Mouse (Mus musculus): Measurements from ENCODE around the gene Col3a1.

The Col3a1 gene

DNA sequence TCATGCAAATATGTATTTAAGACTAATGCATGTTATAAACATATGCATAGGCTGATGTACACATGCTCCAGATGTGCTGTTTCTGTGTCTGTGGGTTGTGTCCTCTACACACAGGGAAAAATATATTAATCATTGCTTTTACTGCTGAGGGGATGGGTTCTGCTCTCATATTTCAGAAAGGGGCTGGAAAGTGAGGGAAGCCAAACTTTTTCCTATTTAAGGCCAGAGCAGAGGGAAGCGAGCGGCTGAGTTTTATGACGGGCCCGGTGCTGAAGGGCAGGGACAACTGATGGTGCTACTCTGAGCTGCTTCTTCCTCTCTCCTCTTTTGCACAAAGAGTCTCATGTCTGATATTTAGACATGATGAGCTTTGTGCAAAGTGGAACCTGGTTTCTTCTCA is at the start of gene Col3a1:
Gene Col3a1 (plus strand): TSS at position 151 of the 400 bp plus-strand sequence.
- DNase-seq (ENCODE audit: low spot score in 2 of 2), result no peak

- no peak for DNase-seq (ENCODE audit: low spot score in 2 of 2)
Measured at GRCm38 (mm10) chr1:45269421-45269820, 41.9 kb upstream of the Col3a1 start.

GRCm38 (mm10) chr1:45276006-45276539 is 35.3 kb upstream of the Col3a1 start:
- no peak for DNase-seq (ENCODE audit: low spot score in 2 of 2)

DNA sequence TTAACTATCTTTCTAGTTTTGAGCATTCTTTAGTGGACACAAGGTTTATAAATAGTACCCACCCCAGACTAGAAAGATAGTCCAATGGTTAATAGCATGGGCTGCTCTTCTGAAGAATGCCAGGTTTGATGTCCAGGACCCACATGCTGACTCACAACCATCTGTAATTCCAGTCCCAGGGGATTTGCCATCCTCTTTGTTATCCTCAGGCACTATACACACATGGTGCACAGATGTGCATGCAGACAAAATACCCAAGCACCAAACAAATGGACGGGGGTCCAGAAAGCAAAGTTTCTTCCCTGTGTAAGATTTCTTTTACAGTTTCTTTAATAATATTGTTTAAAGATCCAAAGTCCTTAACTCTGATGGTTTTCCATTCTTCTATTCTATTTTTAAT is 23.4 kb upstream of the Col3a1 start:
- DNase-seq (ENCODE audit: low spot score in 2 of 2), result no peak

DNA sequence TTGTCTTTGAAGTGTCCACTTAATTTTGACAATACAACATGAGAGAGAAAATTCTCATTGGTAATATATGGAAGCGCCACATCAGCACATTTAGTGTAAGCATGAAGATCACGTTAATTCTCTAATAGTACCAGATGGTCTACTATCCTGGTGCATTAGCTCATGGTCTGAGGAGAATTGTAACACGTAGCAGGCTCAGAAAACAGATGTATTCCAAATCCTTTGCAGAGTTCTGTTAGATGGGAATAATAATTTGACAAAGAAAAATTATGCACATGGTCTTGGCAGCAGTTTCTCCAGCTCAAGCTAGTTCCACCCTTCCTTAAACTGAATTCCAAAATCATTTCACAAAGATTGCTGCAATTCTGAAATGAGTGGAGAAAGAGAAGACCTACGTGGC is 21.3 kb upstream of the Col3a1 start:
- DNase-seq (ENCODE audit: low spot score in 2 of 2), result no peak

- DNase-seq (ENCODE audit: low spot score in 2 of 2), result no peak
Measured at GRCm38 (mm10) chr1:45299394-45300119, 11.8 kb upstream of the Col3a1 start.

GRCm38 (mm10) chr1:45304273-45304672 is 7.1 kb upstream of the Col3a1 start:
- DNase-seq (ENCODE audit: low spot score in 2 of 2), result no peak

- no peak for DNase-seq (ENCODE audit: low spot score in 2 of 2)
Measured at GRCm38 (mm10) chr1:45309015-45309414, 2.3 kb upstream of the Col3a1 start.

DNA sequence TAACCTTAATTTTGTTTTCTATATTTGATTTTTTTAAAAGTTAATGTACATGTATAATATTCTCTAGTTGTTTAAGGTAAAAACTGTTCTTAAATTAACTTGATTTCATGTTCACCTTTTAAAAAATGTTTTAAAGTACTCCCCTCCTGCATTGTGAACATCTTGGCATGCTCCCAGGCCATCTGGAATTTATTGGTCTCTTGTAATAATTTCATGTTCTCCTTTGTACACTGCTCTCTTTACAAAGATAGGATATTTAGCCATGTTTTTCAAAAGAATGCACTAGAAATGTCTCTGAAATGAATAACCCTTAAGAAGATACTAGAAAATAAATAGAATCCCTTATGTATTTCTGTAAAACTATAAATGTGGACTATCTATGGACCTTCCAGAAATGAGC is 624 bp downstream of the Col3a1 start:
- no peak for DNase-seq (ENCODE audit: low spot score in 2 of 2)

DNA sequence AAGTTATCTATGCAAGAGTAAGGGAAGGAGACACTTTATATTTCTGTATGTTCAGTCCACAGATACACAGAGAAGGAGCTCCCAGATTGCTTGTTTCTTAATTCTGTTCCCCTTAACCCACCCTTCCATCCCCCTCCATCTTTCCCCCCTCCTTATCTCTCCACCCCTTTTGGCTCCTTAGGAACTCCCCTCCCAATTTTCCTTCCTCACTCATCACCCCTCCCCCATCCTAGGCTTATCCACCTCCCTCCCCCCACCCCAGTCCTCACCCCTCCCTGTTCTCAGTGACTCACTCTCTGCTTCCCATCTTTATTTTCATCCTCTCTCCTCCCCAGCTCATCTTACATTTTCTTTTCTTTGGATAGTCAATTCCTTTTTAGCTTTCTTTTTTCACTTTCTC is 1.5 kb downstream of the Col3a1 start:
- no peak for DNase-seq (ENCODE audit: low spot score in 2 of 2)

DNA sequence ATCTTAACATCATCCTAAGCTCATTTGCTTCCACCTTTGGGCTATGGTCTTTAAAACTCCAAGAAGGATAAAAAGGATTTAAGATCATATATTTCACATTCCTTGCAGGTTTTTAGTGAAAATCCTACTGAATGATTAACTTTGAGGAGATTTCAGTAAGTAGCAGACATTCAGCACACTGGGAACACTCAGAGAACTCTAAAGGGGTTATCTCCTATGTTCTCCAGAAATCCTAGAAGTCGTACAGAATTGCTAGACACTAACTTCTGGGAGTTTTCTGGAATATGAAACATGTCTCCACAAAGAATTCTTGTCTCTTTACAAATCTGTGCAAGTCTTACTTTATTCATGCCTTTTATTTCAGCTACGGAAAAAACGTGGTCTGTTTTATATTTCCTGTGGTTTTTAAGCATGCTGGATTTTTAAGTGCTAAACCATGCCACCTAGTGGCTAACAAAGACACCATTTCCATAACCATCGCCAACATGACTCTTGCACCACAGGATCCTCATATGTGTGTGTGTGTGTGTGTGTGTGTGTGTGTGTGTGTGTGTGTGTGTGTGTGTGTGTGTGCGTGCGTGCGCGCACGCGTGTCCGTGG is 2.5 kb downstream of the Col3a1 start:
- no peak for DNase-seq (ENCODE audit: low spot score in 2 of 2)

GRCm38 (mm10) chr1:45315767-45316528 is 4.6 kb downstream of the Col3a1 start:
- DNase-seq (ENCODE audit: low spot score in 2 of 2), result no peak

DNA sequence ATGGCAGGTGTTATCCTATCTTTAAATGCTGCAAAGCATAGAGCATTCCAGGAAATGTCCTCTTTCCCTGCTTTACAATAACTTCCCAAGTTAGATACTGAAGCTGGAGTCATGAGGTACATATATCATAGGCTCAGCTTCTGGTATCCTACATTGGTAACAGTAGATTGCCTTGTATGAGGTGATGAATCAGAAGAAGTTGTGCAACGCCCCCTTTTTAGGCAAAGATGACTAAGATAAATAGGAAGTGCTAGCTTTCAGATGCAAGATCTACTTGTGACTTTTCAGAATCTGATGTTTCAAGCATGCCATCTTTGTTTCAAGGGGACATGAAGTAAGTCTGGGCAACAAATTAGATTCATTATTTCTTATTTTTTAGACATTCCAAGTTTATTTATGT is 6.9 kb downstream of the Col3a1 start:
- DNase-seq (ENCODE audit: low spot score in 2 of 2), result no peak

DNA sequence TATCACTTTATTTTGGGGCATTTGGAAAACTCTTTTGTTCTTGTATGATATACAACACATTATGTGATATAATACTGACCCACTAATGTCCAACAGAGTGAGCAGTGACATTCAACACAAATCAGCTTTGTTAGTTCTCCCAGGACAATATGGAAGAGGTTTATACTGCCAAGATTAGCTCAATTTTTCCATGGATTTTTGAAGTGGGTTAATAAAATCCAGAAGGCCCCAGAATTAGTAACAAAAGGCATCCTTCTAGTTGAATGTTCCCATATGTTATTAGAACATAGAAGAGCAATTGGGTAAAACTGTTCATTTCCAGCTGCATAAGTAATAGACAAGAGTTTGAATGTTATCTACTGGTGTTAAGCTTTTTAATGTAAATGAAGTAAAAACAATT is 9.5 kb downstream of the Col3a1 start:
- DNase-seq (ENCODE audit: low spot score in 2 of 2), result no peak

DNA sequence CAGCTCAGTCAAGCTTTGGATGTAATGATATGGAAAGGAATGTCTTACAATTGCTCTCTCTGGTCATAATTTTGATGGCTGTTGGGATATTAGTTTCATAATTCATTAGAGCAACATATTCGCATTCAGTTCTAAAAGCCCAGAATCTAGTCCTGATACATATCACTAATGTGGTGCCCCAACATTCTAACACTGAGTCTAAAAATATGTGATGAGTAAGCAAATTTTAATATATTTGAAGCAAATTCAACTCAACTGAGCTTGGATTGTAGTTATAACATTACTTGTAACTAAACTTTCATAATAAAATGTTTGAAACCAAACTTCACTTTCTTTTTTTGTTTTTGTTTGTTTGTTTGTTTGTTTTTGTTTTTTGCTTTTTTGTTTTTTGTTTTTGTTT is 17.8 kb downstream of the Col3a1 start:
- no peak for DNase-seq (ENCODE audit: low spot score in 2 of 2)

DNA sequence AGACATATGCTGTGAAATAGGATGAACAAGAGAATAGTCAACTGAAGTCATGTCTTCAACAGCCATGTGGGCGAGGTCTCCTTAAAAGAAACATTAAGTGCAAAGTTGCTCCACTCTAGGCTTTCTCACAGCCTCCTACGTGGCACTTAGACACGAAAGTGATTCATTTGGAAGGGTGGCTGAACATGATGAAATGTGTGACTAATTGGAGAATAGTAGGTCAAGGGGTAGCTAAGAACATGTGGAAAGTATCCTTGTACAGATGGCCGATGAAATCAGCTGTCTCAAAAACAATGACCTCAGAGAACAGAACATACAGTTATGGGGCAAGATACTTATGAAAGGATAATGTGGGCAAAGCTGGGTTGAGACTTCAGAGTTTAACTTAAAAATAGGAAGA is 44.6 kb downstream of the Col3a1 start:
- no peak for DNase-seq (ENCODE audit: low spot score in 2 of 2)

DNA sequence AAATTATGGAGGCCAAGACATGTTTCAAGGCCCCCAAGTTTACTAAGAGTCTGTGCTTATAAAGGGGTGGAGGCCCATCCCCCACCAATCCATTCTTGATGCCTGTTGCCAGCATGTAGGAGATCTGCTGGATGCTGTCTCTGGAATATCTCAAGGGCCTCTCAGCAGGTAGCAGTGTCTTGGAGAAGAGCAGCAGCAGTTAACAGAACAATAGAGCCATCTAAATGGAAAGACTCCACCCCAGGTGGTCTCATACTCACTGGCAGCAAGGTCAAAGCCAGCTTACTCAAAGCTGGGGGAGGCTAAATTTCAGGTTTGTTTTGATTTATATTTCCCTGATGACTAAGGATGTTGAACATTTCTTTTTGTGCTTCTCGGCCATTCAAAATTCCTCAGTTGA is 46.7 kb downstream of the Col3a1 start:
- DNase-seq (ENCODE audit: low spot score in 2 of 2), result no peak

GRCm38 (mm10) chr1:45359147-45359546 is 47.8 kb downstream of the Col3a1 start:
- DNase-seq (ENCODE audit: low spot score in 2 of 2), result no peak

GRCm38 (mm10) chr1:45359673-45360072 is 48.3 kb downstream of the Col3a1 start:
- DNase-seq (ENCODE audit: low spot score in 2 of 2), result no peak

GRCm38 (mm10) chr1:45363274-45363673 is 51.9 kb downstream of the Col3a1 start:
- no peak for DNase-seq (ENCODE audit: low spot score in 2 of 2)

- DNase-seq (ENCODE audit: low spot score in 2 of 2), result no peak
Measured at GRCm38 (mm10) chr1:45365427-45365826, 54.1 kb downstream of the Col3a1 start.

DNA sequence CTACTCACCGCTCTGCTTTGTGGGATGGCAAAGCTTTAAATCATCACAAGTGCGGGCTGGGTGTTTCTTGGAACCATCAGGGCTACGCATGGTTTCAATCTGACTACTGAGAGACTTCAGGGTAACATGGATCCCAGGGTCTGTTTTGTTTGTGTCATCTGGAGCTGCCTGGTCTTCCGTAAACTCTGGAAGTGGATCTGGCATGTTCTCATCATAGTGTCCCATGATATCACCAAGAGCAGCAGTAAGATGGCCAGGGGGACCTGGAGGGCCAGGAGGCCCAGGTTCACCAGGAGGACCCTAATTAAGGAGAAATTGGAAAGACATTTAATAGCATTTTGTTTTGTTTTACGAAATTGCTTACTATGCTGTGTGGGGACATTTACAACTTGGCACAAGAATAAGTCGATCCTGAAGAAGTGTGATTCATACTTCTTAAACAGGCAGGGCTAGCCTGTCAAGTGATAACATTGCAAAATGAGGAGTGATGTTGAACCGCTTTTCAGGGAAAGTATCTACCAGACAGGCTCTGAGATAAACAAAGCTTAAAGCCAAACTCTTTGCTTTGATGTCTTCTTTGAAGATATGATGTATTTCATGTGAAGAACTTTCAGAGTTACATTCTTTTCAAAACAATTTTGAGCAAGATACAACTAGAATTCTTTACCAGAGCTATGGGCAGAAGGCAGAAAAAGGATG is 68.8 kb downstream of the Col3a1 start:
- no peak for DNase-seq (ENCODE audit: low spot score in 2 of 2)

All from frontal cortex, postnatal 14 days (tissue).